Mouse (Mus musculus) Patski (cell line): ENCODE results near the gene Stk10. TPM values are rescaled to one million over a fixed set of nuclear protein-coding genes. Genes with fewer than 3 reads are reported as not detected.

Source experiments
- ATAC-seq: fragments of 100-300 bp; one replicate; pipeline ENCODE4 v1.8.0; 2021
- CTCF ChIA-PET: fragments of 350-600 bp; sonication (Branson Sonifier 250); formaldehyde crosslinking; loops from one replicate; lab custom pipeline; 2022; ENCODE audit warnings: inconsistent platforms; lab: Charles Lee
- POLR2A ChIA-PET: fragments of 350-600 bp; sonication (Branson Sonifier 250); formaldehyde crosslinking; loops from one replicate; lab custom pipeline; 2022; ENCODE audit warnings: antibody characterized with exemption, inconsistent platforms; lab: Charles Lee
- DNase-seq: peaks from one replicate; pipeline ENCODE4 v3.0.0-alpha.2; 2011; ENCODE audit warnings: low read depth, low spot score
- H3K27me3 ChIP-seq: fragments of 371-371 bp; one replicate; pipeline ENCODE4 v1.5.1; 2021
- CTCF ChIP-seq: fragments of 100-300 bp; IDR thresholded peaks from one replicate; pipeline ENCODE4 v1.5.1; 2021
- in situ Hi-C: fragments of 300-500 bp; cut with MboI; formaldehyde crosslinking; loops from 3 replicates; pipeline ENCODE4 v1.11.1; 2018; ENCODE audit warnings: low pct_unique_long_range_greater_than_20kb, mixed read lengths
- polyA plus RNA-seq: library from polyadenylated mRNA; unstranded; gene quantifications from one replicate; pipeline ENCODE4 v1.2.3, GENCODE M21; 2021

Stk10 gene
- polyA plus RNA-seq: 18.1 TPM

DNA sequence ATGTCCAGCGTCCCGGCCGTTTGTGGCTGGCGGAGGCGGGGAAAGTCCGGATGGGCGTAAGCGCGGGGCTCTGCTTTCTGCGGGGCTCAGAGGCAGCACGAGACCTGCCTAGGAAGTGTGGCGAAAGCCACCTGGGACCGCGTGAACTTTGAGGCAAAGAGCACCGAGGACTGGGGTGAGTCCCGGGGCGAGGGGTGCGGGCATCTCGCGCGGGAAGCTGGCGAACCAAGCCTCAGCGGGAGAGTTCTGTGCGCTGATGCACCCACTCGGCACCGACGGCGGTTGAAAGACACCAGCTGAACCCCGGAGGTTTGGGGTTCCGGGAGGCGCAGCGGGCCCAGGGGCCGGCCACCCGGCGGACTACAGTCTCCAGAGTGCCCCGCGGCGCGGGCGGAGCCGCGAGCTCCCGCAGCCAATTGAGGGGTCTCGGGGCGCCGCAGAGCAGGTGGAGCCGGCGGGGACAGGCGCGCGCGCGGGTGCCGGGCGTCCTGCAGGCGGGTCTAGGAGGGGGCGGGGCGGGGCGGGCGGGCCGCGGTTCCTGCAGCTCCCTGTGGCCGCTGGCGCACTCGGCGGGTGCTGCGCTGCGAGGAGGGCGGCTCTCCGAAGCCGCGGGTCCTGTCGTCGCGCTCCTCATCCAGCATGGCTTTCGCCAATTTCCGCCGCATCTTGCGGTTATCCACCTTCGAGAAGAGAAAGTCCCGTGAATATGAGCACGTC lies at the start of gene Stk10:
TSS of gene Stk10 (plus strand) at position 541 of the 717 bp plus-strand sequence.
- no peak for TF ChIP-seq CTCF
- ChIA-PET POLR2A (interaction anchor here (0.7 to 2.1 kb wide), 4 partner anchors 9 to 119 kb away, joined by 3 to 10 read pairs (median 4); no protein-coding TSS in a partner anchor), CTCF (interaction anchor here (0.8 to 1.2 kb wide), 2 partner anchors 51 to 83 kb away, joined by 3 read pairs; no protein-coding TSS in a partner anchor)
- ATAC-seq (peak; percentile 91), DNase-seq (no peak)
- H3K27me3 ChIP-seq: no peaks in the 10 kb centered on the region
- in situ Hi-C loops: no loop called here

- ATAC-seq: no peak
- in situ Hi-C loops: no loop called here
- no peaks in the 10 kb centered on the region for H3K27me3 ChIP-seq
- no peak for TF ChIP-seq CTCF
- POLR2A ChIA-PET: no interaction called here
- CTCF ChIA-PET: interaction anchor here (1.4 kb wide), 2 partner anchors 9 to 20 kb away, joined by 3 to 4 read pairs; no protein-coding TSS in a partner anchor
- DNase-seq: no peak
Observed at GRCm38 (mm10) chr11:32485290-32485689, 47.8 kb upstream of the Stk10 start.

DNA sequence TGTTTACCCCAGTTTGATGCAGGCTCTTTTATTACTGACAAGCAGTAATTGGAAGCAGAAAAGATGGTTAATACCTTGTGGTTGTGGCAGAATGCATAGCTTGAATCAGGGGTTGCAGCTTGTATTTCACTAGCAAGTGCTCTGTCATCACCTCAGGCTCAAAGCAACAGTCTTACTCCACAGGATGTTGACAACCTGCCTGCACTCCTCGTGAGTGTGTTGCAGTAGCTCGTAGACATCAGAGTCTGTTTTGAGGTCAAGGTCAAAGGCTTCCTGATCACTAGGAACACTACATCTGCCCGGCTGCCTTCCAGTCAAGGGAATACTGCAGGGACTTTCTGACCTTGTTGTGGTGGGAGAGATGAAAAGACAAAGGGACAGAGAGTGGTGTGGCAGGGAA lies 46.5 kb upstream of the Stk10 start:
- ATAC-seq: no peak
- no peaks in the 10 kb centered on the region for H3K27me3 ChIP-seq
- CTCF ChIA-PET: no interaction called here
- POLR2A ChIA-PET: interaction anchor here (0.7 kb wide), 1 partner anchor 67 kb away, joined by 3 read pairs; no protein-coding TSS in a partner anchor
- no peak for DNase-seq
- no peak for TF ChIP-seq CTCF
- in situ Hi-C loops: no loop called here

DNA sequence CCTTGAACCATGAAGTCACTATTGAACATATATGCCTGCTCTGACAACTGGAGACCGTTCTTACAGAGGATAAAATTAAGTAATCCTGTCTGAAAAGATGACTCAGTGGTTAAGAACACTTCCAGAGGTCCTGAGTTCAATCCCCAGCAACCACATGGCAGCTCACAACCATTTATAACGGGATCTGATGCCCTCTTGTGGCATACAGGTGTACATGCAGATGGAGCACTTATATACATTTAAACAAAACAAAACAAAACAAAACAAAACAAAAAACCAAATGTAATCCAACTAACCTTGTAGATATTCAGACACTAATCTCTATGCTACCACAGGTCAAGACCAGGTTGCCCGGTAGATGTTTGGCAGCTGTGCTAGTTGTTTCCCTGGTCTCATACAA lies 45.6 kb upstream of the Stk10 start:
- no peaks in the 10 kb centered on the region for H3K27me3 ChIP-seq
- in situ Hi-C loops: no loop called here
- ATAC-seq (no peak), DNase-seq (no peak)
- TF ChIP-seq CTCF: peak; percentile 55
- POLR2A ChIA-PET: no interaction called here
- CTCF ChIA-PET: no interaction called here

- ATAC-seq (no peak), DNase-seq (no peak)
- POLR2A ChIA-PET: no interaction called here
- H3K27me3 ChIP-seq: no peaks in the 10 kb centered on the region
- CTCF ChIA-PET: interaction anchor here (0.9 to 1.8 kb wide), 2 partner anchors 18 to 25 kb away, joined by 3 read pairs; no protein-coding TSS in a partner anchor
- TF ChIP-seq CTCF: no peak
- in situ Hi-C loops: no loop called here
Observed at GRCm38 (mm10) chr11:32488344-32488743, 44.8 kb upstream of the Stk10 start.

DNA sequence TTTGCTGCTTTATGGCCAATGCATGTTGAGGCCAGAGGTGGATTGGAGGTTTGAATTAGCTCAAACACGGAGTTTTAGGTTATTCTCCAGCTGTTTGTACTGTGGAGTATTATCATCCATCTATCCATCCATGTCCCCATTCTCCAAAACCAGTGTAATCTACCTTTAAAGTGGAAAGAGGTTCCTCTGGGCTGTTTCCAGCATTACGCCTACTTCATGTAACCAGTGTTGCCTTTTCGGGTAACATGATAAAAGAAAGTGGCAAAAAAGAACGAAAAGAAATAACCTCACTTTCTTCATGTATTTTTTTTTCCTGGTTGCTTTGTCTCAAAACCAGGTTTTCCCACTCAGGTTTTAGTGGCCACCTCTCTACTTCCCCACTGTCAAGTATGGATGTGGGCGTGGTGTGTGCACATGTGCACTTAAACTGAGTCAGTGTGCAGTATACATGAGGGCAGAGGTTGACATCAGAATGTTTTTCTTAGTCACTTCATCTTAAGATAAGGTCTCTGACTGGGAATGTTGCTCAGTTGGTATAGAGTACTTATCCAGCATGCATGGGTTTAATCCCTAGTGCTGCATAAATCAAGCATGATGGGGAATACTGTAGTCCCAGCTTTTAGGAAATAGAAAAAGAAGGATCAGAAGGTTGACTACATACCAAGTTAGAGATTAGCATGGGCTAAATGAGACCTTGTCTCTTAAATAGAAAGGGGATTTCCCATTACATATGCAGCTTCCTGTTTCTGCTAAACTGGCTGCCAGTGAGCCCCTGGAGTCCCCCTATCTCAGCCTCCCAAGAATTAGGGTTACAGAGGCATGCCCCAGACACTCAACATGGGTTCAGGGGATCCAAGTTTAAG lies 44.1 kb upstream of the Stk10 start:
- in situ Hi-C loops: no loop called here
- ATAC-seq: no peak
- no peak for DNase-seq
- H3K27me3 ChIP-seq: no peaks in the 10 kb centered on the region
- TF ChIP-seq CTCF: no peak
- ChIA-PET CTCF (interaction anchor here (1.4 to 1.8 kb wide), 3 partner anchors 14 to 25 kb away, joined by 3 to 5 read pairs (median 3); no protein-coding TSS in a partner anchor), POLR2A (no interaction called here)

GRCm38 (mm10) chr11:32491079-32491478 lies 42.0 kb upstream of the Stk10 start:
- no peaks in the 10 kb centered on the region for H3K27me3 ChIP-seq
- TF ChIP-seq CTCF: no peak
- no peak for DNase-seq
- in situ Hi-C loops: no loop called here
- CTCF ChIA-PET: interaction anchor here (0.9 to 1.6 kb wide), 3 partner anchors 9 to 16 kb away, joined by 3 to 7 read pairs (median 5); no protein-coding TSS in a partner anchor
- POLR2A ChIA-PET: no interaction called here
- no peak for ATAC-seq

GRCm38 (mm10) chr11:32493312-32493711 lies 39.8 kb upstream of the Stk10 start:
- in situ Hi-C loops: no loop called here
- H3K27me3 ChIP-seq: no peaks in the 10 kb centered on the region
- CTCF ChIA-PET: interaction anchor here (1.1 kb wide), 1 partner anchor 30 kb away, joined by 4 read pairs; no protein-coding TSS in a partner anchor
- DNase-seq (no peak), ATAC-seq (no peak)
- TF ChIP-seq CTCF: no peak
- POLR2A ChIA-PET: no interaction called here

- DNase-seq: no peak
- ChIA-PET POLR2A (no interaction called here), CTCF (no interaction called here)
- no peak for ATAC-seq
- no peak for TF ChIP-seq CTCF
- H3K27me3 ChIP-seq: no peaks in the 10 kb centered on the region
- in situ Hi-C loops: no loop called here
Observed at GRCm38 (mm10) chr11:32495283-32495682, 37.8 kb upstream of the Stk10 start.

DNA sequence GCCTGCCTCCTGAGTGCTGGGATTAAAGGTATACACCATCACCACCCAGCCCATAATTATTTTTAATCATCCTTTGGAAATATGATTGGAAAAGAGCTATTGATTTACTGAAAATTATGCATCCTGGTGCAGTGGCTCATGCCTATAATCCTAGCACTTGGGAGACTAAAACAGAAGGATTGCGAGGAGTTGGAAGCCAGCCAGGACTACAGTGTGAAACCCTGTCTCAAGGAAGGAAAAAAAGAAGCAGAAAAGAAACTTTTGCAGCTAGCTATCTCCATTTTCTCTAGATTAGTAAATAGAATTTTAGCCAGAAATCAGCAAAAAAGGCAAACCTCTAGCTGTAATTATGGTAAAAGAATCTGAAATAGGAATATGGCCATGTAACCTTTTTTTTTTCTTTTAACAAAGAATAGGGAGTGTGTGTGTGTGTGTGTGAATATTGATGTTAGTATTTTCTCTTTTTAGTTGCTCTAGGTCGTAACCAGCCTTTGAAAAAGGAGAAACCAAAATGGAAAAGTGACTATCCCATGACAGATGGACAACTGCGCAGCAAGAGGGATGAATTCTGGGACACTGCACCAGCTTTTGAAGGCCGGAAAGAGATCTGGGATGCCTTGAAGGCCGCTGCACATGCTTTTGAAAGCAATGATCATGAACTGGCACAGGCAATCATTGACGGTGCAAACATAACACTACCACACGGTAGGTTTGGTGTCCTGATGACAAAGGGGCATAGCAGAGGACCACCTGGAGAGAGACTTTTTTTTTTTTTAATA lies 34.2 kb upstream of the Stk10 start:
- no peak for TF ChIP-seq CTCF
- ChIA-PET CTCF (interaction anchor here (1.3 to 2.2 kb wide), 4 partner anchors 11 to 94 kb away, joined by 3 to 5 read pairs (median 4); no protein-coding TSS in a partner anchor), POLR2A (no interaction called here)
- no peak for ATAC-seq
- no peak for DNase-seq
- H3K27me3 ChIP-seq: no peaks in the 10 kb centered on the region
- in situ Hi-C loops: no loop called here
